Mouse (Mus musculus) adrenal gland, postnatal 14 days (tissue): ENCODE results near the gene Acot6. TPM values are rescaled to one million over a fixed set of nuclear protein-coding genes. Genes with fewer than 3 reads are reported as not detected.

Source experiments
- DNase-seq: peaks from one replicate; pipeline ENCODE4 v3.0.0; 2021; ENCODE audit warnings: mixed read lengths
- total RNA-seq: library from RNA; stranded (reverse); gene quantifications from 2 replicates; pipeline ENCODE4 v1.2.3, GENCODE M21; 2021

Acot6 gene
- total RNA-seq, 1 experiment from 2014 or later, result 4.7 TPM

DNA sequence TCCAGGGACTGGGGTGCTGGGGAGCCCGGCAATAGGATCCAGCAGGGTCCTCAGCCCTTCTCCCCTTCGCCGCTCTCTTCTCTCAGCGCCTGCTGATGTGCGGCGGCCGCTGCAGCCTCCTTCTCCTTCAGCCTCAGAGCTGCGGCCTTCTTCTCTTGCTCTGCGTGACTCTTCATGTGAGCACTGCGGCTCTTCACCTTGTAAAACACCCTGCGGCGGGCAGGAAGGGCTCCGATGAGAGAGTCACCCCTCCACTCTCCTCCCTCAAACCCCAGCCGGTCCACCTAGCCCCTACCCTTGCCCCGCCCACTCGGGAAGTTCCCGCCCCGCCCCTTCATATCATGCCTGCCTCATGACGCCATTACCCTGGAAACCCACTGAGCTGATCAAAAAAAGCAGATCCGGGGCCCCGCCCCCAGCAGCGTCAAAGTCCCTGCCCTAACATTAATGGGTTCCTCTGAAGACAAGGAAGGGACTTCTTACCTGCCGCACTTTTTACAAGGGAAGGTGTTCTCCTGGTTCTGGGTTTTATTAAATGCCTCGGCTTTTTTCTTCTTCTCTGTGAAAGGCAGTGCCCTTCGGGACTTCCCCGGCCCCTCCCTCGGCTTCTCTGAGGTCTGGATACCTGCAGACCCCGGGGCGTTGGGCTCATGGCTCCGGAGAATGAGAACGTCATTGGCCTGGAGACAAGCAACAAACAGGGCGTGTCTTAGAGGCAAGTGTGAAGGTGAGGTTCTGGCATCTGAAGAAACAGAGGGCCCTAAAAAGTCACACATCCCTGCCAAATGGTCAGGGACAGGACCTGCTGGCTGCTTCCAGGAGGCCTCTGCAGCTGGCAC is 52.1 kb downstream of the Acot6 start:
- DNase-seq, result no peak

- no peak for DNase-seq
Observed at GRCm38 (mm10) chr12:84153414-84153813, 53.0 kb downstream of the Acot6 start.

- peak; percentile 77 for DNase-seq
Observed at GRCm38 (mm10) chr12:84154786-84155522, 54.5 kb downstream of the Acot6 start.

GRCm38 (mm10) chr12:84155523-84155871 is 55.0 kb downstream of the Acot6 start:
- DNase-seq, result no peak

- no peak for DNase-seq
Observed at GRCm38 (mm10) chr12:84156210-84156609, 55.8 kb downstream of the Acot6 start.

DNA sequence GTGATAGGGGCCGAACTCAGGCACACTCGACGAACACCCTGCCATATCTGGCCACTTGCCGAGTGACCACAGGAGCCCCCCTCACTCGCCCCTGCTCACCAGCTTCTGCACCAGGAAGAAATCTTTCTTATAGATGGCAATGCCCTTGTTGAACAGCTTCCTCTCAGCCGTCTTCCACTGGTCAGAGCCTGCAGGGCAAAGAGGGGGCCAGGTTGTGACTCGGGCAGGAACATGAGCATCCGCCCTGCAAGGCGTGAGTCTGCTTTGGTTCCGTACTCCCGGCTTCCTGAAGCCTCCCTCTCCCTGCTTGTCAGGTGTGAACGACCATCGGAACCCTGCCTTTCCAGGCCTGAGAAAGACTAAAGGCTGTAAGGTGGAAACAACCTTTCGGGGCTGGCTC is 57.7 kb downstream of the Acot6 start:
- DNase-seq, result no peak

GRCm38 (mm10) chr12:84160491-84160890 is 60.0 kb downstream of the Acot6 start:
- no peak for DNase-seq

Other genes starting within 250 kb of the Acot6 start
- 40.7 and 47.3 TPM in 2 replicates for gene Numb, start 178.7 kb upstream of the Acot6 start, total RNA-seq
- gene Riox1, start 150.0 kb upstream of the Acot6 start, total RNA-seq, result 13.8 and 15.0 TPM in 2 replicates
- gene Heatr4, start 115.8 kb upstream of the Acot6 start, total RNA-seq, result not detected in 2 replicates
- 31.7 and 39.1 TPM in 2 replicates for gene Acot2, start 112.8 kb upstream of the Acot6 start, total RNA-seq
- 8.0 and 20.7 TPM in 2 replicates for gene Acot1, start 91.2 kb upstream of the Acot6 start, total RNA-seq
- 3.0 and 3.3 TPM in 2 replicates for gene Acot4, start 62.3 kb upstream of the Acot6 start, total RNA-seq
- gene Gm49366, start 61.7 kb upstream of the Acot6 start, total RNA-seq, result not detected in 2 replicates
- 0.33 TPM in 1 of 2 replicates, not detected in the other for gene Acot3, start 48.5 kb upstream of the Acot6 start, total RNA-seq
- gene Acot5, start 31.3 kb upstream of the Acot6 start, total RNA-seq, result 0.56 and 0.83 TPM in 2 replicates
- 17.3 and 17.7 TPM in 2 replicates for gene Dnal1, start 13.7 kb downstream of the Acot6 start, total RNA-seq
- 0.30 and 0.44 TPM in 2 replicates for gene Pnma1, start 47.8 kb downstream of the Acot6 start, total RNA-seq
- gene Elmsan1, start 118.2 kb downstream of the Acot6 start, total RNA-seq, result 18.7 and 25.7 TPM in 2 replicates
- 132 and 143 TPM in 2 replicates for gene Ptgr2, start 184.6 kb downstream of the Acot6 start, total RNA-seq
- gene Zfp410, start 216.2 kb downstream of the Acot6 start, total RNA-seq, result 42.2 and 52.6 TPM in 2 replicates